Mouse (Mus musculus): ENCODE results near the gene Fyco1. TPM values are rescaled to one million over a fixed set of nuclear protein-coding genes. Genes with fewer than 3 reads are reported as not detected.
"Not testable (repeated sequence)": the region's sequence is repeated elsewhere in the genome, so short reads cannot be mapped to it uniquely, and the experiment has no call there.

Fyco1 gene
- polyA plus RNA-seq, 1 experiment from 2014 or later = 3.8 TPM

DNA sequence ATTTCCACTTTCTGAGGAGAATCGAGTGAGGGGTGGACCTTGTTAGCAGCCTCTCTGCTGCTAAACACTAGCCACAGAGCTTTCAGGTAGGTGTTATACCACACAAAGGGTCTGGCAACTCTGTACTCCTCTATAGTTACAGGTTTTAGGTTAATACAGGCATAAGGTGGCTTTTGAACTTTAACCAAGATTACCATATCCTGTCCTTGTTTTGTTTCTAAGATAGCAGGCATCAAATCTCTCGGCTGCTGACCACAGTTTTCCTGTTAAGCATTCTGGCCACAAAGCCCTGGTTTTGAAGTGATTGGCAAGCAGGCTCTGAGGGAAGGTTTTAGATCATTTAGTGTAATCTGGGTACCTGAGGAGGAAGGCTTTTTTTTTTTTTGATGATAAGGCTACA lies 37.4 kb downstream of the Fyco1 start:
- Histone ChIP-seq H3K36me3 (replicated peaks) (peaks cover 56% of the 10 kb centered on the region), H3K9ac (no peak overlapping the region)
- WGBS (ENCODE audit: insufficient replicate concordance) = 58% methylated on average over 2 of the region's 2 CpGs

GRCm38 (mm10) chr9:123811831-123812230 lies 39.9 kb downstream of the Fyco1 start:
- no peaks in the 10 kb centered on the region for H3K9me3 ChIP-seq (replicated peaks)
- H3K27me3 ChIP-seq = no peaks in the 10 kb centered on the region
- H3K9ac ChIP-seq = no peak overlapping the region
- H3K4me3 ChIP-seq (replicated peaks) = no peak overlapping the region
- no peak overlapping the region for H3K27ac ChIP-seq (replicated peaks)
- WGBS (ENCODE audit: insufficient replicate concordance) = 82% methylated on average over 3 of the region's 3 CpGs
- no peaks in the 10 kb centered on the region for H3K4me1 ChIP-seq (replicated peaks)
- no peak overlapping the region for H3K4me2 ChIP-seq
- peaks cover 40% of the 10 kb centered on the region for H3K36me3 ChIP-seq (replicated peaks)
- no peak for ATAC-seq (ENCODE audit: insufficient read depth)

More for the DNA sequence above, 37.4 kb downstream of the Fyco1 start:
- ATAC-seq (ENCODE audit: insufficient read depth) = no peak
- Histone ChIP-seq H3K27ac (replicated peaks) (no peak overlapping the region), H3K4me1 (replicated peaks) (no peaks in the 10 kb centered on the region), H3K27me3 (no peaks in the 10 kb centered on the region), H3K4me3 (replicated peaks) (no peak overlapping the region), H3K4me2 (no peak overlapping the region), H3K9me3 (replicated peaks) (no peaks in the 10 kb centered on the region)

GRCm38 (mm10) chr9:123808583-123808982 lies 43.1 kb downstream of the Fyco1 start:
- Histone ChIP-seq H3K27ac (replicated peaks) (no peak overlapping the region), H3K9ac (no peak overlapping the region), H3K9me3 (replicated peaks) (no peaks in the 10 kb centered on the region), H3K27me3 (no peaks in the 10 kb centered on the region), H3K4me1 (replicated peaks) (no peaks in the 10 kb centered on the region), H3K4me2 (no peak overlapping the region), H3K4me3 (replicated peaks) (no peak overlapping the region), H3K36me3 (replicated peaks) (peaks cover 32% of the 10 kb centered on the region)
- 37% methylated on average over 7 of the region's 7 CpGs for WGBS (ENCODE audit: insufficient replicate concordance)
- no peak for ATAC-seq (ENCODE audit: insufficient read depth)

DNA sequence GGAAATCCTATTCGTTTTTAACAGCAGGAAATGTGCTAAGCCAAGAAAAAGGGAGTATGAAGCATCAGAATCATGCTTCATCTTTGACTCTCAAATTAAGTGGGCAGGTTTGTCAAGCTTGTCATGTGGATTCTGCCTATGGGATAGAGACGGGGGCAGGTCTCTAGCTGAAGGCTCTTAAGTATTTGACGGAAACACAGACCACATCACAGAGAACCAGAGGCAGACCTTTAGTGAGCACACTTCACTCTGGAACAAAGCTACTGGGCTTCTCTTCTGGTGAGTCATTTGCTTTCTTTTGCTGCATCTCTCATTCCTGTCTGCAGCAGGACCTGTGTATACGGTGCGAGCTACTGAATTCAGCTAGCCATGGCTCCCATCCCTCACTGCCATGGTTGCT lies 45.4 kb downstream of the Fyco1 start, which contains the start of gene Cxcr6:
Cxcr6 (plus strand) TSS at position 209 of the 400 bp plus-strand sequence.
- Histone ChIP-seq H3K4me1 (replicated peaks) (no peaks in the 10 kb centered on the region), H3K36me3 (replicated peaks) (peaks cover 32% of the 10 kb centered on the region), H3K4me2 (no peak within 1 kb of the TSS), H3K27ac (replicated peaks) (no peak within 1 kb of the TSS), H3K9ac (no peak within 1 kb of the TSS), H3K4me3 (replicated peaks) (no peak within 1 kb of the TSS), H3K9me3 (replicated peaks) (no peaks in the 10 kb centered on the region), H3K27me3 (no peaks in the 10 kb centered on the region)
- no peak for ATAC-seq (ENCODE audit: insufficient read depth)
- WGBS (ENCODE audit: insufficient replicate concordance) = 77% methylated on average over 5 of the region's 5 CpGs

GRCm38 (mm10) chr9:123805241-123805640 lies 46.5 kb downstream of the Fyco1 start:
- H3K27me3 ChIP-seq = no peaks in the 10 kb centered on the region
- H3K4me1 ChIP-seq (replicated peaks) = no peaks in the 10 kb centered on the region
- no peak overlapping the region for H3K9ac ChIP-seq
- 70% methylated on average over 2 of the region's 2 CpGs for WGBS (ENCODE audit: insufficient replicate concordance)
- ATAC-seq (ENCODE audit: insufficient read depth) = no peak
- H3K9me3 ChIP-seq (replicated peaks) = no peaks in the 10 kb centered on the region
- no peak overlapping the region for H3K27ac ChIP-seq (replicated peaks)
- no peak overlapping the region for H3K4me3 ChIP-seq (replicated peaks)
- no peak overlapping the region for H3K4me2 ChIP-seq
- peaks cover 36% of the 10 kb centered on the region for H3K36me3 ChIP-seq (replicated peaks)

- no peaks in the 10 kb centered on the region for H3K27me3 ChIP-seq
- ATAC-seq (ENCODE audit: insufficient read depth) = no peak
- H3K4me2 ChIP-seq = no peak overlapping the region
- H3K27ac ChIP-seq (replicated peaks) = no peak overlapping the region
- H3K4me1 ChIP-seq (replicated peaks) = no peaks in the 10 kb centered on the region
- H3K9ac ChIP-seq = no peak overlapping the region
- H3K9me3 ChIP-seq (replicated peaks) = no peaks in the 10 kb centered on the region
- H3K36me3 ChIP-seq (replicated peaks) = peaks cover 29% of the 10 kb centered on the region
- no peak overlapping the region for H3K4me3 ChIP-seq (replicated peaks)
Observed at GRCm38 (mm10) chr9:123802896-123803295, 48.8 kb downstream of the Fyco1 start.

- ATAC-seq (ENCODE audit: insufficient read depth) = no peak
- no peaks in the 10 kb centered on the region for H3K27me3 ChIP-seq
- WGBS (ENCODE audit: insufficient replicate concordance) = 70% methylated on average over 2 of the region's 2 CpGs
- H3K27ac ChIP-seq (replicated peaks) = no peak overlapping the region
- no peak overlapping the region for H3K4me3 ChIP-seq (replicated peaks)
- peaks cover 30% of the 10 kb centered on the region for H3K36me3 ChIP-seq (replicated peaks)
- H3K4me1 ChIP-seq (replicated peaks) = no peaks in the 10 kb centered on the region
- H3K4me2 ChIP-seq = no peak overlapping the region
- H3K9me3 ChIP-seq (replicated peaks) = no peaks in the 10 kb centered on the region
- no peak overlapping the region for H3K9ac ChIP-seq
Observed at GRCm38 (mm10) chr9:123802421-123802820, 49.3 kb downstream of the Fyco1 start.

DNA sequence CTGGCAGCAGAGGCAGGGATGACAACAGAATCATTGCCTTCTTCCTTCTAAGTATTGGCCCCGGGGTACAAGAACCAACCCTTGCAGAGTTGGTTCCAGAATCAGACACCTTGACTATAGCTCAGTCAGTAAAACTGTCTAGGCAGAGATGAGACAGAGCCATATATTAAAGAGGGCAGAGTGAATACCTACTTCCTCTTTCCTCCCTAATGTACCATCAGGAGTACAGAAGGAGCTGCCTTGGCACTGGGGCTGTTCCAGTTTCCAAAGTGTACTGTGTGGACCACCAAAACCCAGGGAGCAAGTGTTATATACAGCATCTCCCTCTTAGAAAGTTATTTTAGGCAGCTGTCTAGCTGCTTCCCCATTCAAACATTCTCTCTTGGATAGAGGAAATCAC lies 50.2 kb downstream of the Fyco1 start:
- H3K4me3 ChIP-seq (replicated peaks) = no peak overlapping the region
- H3K27ac ChIP-seq (replicated peaks) = no peak overlapping the region
- 61% methylated on average over 1 of the region's 1 CpGs for WGBS (ENCODE audit: insufficient replicate concordance)
- no peak overlapping the region for H3K9ac ChIP-seq
- no peaks in the 10 kb centered on the region for H3K4me1 ChIP-seq (replicated peaks)
- ATAC-seq (ENCODE audit: insufficient read depth) = no peak
- no peak overlapping the region for H3K4me2 ChIP-seq
- no peaks in the 10 kb centered on the region for H3K27me3 ChIP-seq
- no peaks in the 10 kb centered on the region for H3K9me3 ChIP-seq (replicated peaks)
- peaks cover 39% of the 10 kb centered on the region for H3K36me3 ChIP-seq (replicated peaks)

DNA sequence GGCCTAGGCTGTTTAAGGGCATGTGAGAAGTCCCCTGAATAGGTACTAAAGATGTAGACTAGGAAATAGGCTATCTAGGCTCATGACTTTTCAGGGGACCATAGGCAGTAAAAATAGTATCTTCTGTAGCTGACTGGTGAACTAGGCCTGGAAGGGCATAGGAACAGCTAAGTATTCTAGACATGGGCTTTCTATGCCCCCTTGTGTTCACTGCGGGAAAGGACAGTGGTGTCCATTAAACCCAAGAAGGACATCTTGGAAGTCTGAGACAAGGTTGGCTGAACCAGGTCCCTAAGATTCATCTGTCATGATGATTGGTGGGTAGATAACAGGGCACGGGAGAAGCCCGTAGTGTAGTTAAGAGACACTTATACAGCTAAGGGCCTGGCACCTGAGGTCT lies 55.5 kb downstream of the Fyco1 start:
- no peak for ATAC-seq (ENCODE audit: insufficient read depth)
- Histone ChIP-seq H3K9ac (no peak overlapping the region), H3K4me1 (replicated peaks) (no peaks in the 10 kb centered on the region), H3K36me3 (replicated peaks) (peaks cover 69% of the 10 kb centered on the region), H3K27ac (replicated peaks) (no peak overlapping the region), H3K9me3 (replicated peaks) (no peaks in the 10 kb centered on the region), H3K27me3 (no peaks in the 10 kb centered on the region), H3K4me2 (no peak overlapping the region), H3K4me3 (replicated peaks) (no peak overlapping the region)
- 62% methylated on average over 3 of the region's 3 CpGs for WGBS (ENCODE audit: insufficient replicate concordance)

- WGBS (ENCODE audit: insufficient replicate concordance) = 58% methylated on average over 4 of the region's 4 CpGs
- Histone ChIP-seq H3K4me1 (replicated peaks) (no peaks in the 10 kb centered on the region), H3K27me3 (no peaks in the 10 kb centered on the region), H3K9me3 (replicated peaks) (peaks cover 1% of the 10 kb centered on the region; the same call in 1 of the 2 replicates), H3K4me2 (no peak overlapping the region), H3K36me3 (replicated peaks) (peaks cover 56% of the 10 kb centered on the region), H3K9ac (no peak overlapping the region), H3K4me3 (replicated peaks) (no peak overlapping the region), H3K27ac (replicated peaks) (no peak overlapping the region)
- ATAC-seq (ENCODE audit: insufficient read depth) = no peak
Observed at GRCm38 (mm10) chr9:123788855-123789529, 62.7 kb downstream of the Fyco1 start.

- H3K36me3 ChIP-seq (replicated peaks); H3K27me3 ChIP-seq; H3K4me3 ChIP-seq (replicated peaks); H3K9me3 ChIP-seq (replicated peaks); ATAC-seq (ENCODE audit: insufficient read depth); H3K4me2 ChIP-seq; H3K27ac ChIP-seq (replicated peaks); H3K9ac ChIP-seq; H3K4me1 ChIP-seq (replicated peaks): not testable (repeated sequence)
- WGBS (ENCODE audit: insufficient replicate concordance) = 21% methylated on average over 2 of the region's 2 CpGs
Observed at GRCm38 (mm10) chr9:123773299-123773698, 78.4 kb downstream of the Fyco1 start.

DNA sequence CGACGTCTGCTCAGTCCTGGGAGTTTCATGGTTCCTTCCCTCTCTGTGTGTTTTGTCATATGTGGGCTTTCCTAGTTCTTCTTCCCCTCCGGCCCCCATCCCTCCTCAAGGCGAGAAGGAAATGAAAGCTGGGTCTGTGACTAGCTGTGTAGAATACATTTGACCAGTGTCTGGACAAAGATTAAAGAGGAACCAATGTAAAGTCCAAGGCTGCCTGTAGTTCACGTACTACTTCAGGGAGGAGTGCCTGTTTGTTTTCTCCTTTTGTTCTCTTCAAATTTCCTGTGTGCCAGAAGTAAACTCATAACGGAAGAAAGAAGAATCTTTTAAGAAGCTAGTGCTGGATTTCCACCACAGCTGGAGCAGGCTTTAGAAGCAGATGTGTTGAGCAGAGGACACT lies 82.2 kb downstream of the Fyco1 start:
- H3K9ac ChIP-seq = no peak overlapping the region
- no peaks in the 10 kb centered on the region for H3K36me3 ChIP-seq (replicated peaks)
- 17% methylated on average over 6 of the region's 6 CpGs for WGBS (ENCODE audit: insufficient replicate concordance)
- no peaks in the 10 kb centered on the region for H3K9me3 ChIP-seq (replicated peaks)
- no peak overlapping the region for H3K4me3 ChIP-seq (replicated peaks)
- H3K27me3 ChIP-seq = no peaks in the 10 kb centered on the region
- no peak overlapping the region for H3K27ac ChIP-seq (replicated peaks)
- no peak overlapping the region; the same call in 1 of the 2 replicates for H3K4me2 ChIP-seq
- no peaks in the 10 kb centered on the region for H3K4me1 ChIP-seq (replicated peaks)
- ATAC-seq (ENCODE audit: insufficient read depth) = no peak

Data from liver, embryonic 15.5 days (tissue).